In genomic region chr11:72411945-72412344, GRCm38 (mm10) we compare ENCODE assay signal across 1 mouse cellular context.
TF ChIP-seq lines count a peak whose summit lies in the region.

No protein-coding gene starts in this region.

TF ChIP-seq in MEL, 35 proteins besides CTCF, POLR2A, EP300 and RAD21 (continued from another document):
- TF ChIP-seq SMC3 (IDR thresholded peaks at IDR 0.05; ENCODE audit: low read depth, low read length) (no peak), MAFK (IDR thresholded peaks at IDR 0.05; ENCODE audit: borderline replicate concordance, low read depth, low read length) (no peak)
